Mouse (Mus musculus): ENCODE measurements around the gene Sf3b1. TPM values are rescaled to one million over a fixed set of nuclear protein-coding genes. Genes with fewer than 3 reads are reported as not detected.
"Not testable (repeated sequence)": the region's sequence is repeated elsewhere in the genome, so short reads cannot be mapped to it uniquely, and the experiment has no call there.

The Sf3b1 gene
- total and polyA plus RNA-seq, 3 experiments: 35.3 to 758 (median 578) TPM

DNA sequence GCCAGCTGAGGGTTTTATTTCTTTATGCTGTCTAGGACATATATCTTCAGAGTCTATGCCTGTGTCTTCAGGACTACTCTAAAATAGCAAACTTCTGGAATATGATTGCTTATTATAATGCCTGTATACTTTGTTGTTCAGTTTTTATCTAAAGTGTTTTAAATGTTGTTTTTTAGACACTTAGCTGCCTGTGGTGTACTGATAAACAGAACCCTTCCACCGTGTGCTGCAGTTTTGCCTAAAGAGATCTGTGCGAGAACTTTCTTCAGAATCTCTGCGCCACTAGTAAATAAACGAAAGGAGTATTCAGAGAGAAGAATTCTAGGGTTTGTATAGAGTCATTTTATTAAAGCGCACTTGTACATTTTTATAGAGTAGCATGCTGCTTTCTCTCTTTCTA lies 33.8 kb upstream of the Sf3b1 start:
- Histone ChIP-seq H3K4me3 (ENCODE audit: low read depth, low read length) (no peak overlapping the region), H3K36me3 (replicated peaks) (peaks cover 64% of the 10 kb centered on the region), H3K9me3 (replicated peaks) (no peaks in the 10 kb centered on the region), H3K27me3 (ENCODE audit: insufficient read depth, low read length) (no peaks in the 10 kb centered on the region), H3K4me1 (ENCODE audit: insufficient read depth, low read depth, low read length) (peaks cover 55% of the 10 kb centered on the region)
- TF ChIP-seq TAL1 (conservative IDR thresholded peaks at IDR 0.05; ENCODE audit: low read depth, low read length) (no peak), CTCF (IDR thresholded peaks at IDR 0.05; ENCODE audit: low read depth, low read length) (no peak), GATA2 (IDR thresholded peaks at IDR 0.05; ENCODE audit: borderline replicate concordance, low read depth, low read length) (no peak), POLR2AphosphoS5 (IDR thresholded peaks at IDR 0.05; ENCODE audit: insufficient replicate concordance, low read depth, low read length) (no peak), GATA1 (IDR thresholded peaks at IDR 0.05; ENCODE audit: borderline replicate concordance, low read length) (no peak)
- DNase-seq (ENCODE audit: low spot score): no peak
- no peak for ATAC-seq (ENCODE audit: extremely low read depth, insufficient number of reproducible peaks, low FRiP score, poor library complexity, severe bottlenecking)

DNA sequence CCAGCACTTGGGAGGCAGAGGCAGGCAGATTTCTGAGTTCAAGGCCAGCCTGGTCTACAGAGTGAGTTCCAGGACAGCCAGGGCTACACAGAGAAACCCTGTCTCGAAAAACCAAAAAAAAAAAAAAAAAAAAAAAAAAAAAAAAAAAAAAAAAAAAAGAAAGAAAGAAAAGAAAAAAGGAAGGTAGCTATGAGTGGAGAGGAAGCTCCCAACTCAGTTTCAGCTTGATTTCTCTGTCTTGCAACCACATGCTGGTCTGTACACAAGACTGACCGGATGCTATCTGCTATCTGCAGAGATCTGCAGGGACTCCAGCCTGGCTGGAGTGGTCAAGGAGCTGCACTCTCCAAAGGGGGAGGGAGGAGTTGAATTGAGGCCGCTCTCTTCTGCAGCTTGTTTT lies 31.1 kb upstream of the Sf3b1 start:
- DNase-seq (ENCODE audit: low spot score); H3K27me3 ChIP-seq (ENCODE audit: insufficient read depth, low read length); H3K9me3 ChIP-seq (replicated peaks); H3K4me3 ChIP-seq (ENCODE audit: low read depth, low read length); ATAC-seq (ENCODE audit: extremely low read depth, insufficient number of reproducible peaks, low FRiP score, poor library complexity, severe bottlenecking): not testable (repeated sequence)
- H3K36me3 ChIP-seq (replicated peaks): peaks cover 55% of the 10 kb centered on the region
- peaks cover 61% of the 10 kb centered on the region for H3K4me1 ChIP-seq (ENCODE audit: insufficient read depth, low read depth, low read length)

DNA sequence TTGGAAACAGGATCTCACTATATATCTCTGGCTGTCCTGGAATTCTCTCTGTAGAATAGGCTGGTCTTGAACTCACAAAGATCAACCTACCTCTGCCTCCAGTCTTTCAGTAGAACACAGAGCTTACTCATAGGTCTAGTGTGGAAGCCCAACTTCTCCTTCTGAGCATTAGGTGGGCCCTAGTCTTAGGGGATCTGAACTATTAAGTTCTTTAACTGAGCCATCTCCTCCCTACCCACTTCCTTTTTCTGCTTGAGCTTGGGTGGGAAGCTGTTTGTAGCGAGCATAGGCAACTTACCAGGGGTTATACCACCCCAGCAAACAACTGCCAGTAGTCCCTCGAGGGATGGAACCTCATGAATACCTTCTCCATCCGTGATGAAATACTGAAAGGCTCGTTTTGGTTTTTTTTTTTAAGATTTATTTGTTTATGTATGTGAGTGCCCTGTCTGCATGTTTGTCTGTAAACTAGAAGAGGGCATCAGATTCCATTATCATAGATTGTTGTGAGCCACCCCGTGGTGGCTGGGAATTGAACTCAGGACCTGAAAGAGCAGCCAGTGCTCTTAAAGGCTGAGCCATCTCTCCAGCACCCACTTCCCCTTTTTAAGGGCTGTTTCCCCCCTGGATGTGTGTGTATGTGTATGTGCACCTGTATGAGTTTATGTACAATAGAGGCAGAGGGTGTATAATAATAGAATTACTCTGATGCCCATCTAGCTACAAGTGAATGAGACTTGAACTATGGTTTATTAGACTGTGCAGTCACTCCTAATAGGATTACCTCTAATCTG lies 28.2 kb upstream of the Sf3b1 start:
- ATAC-seq (ENCODE audit: extremely low read depth, insufficient number of reproducible peaks, low FRiP score, poor library complexity, severe bottlenecking): no peak
- no peak for TF ChIP-seq GATA2 (IDR thresholded peaks at IDR 0.05; ENCODE audit: borderline replicate concordance, low read depth, low read length)
- no peak for TF ChIP-seq POLR2AphosphoS5 (IDR thresholded peaks at IDR 0.05; ENCODE audit: insufficient replicate concordance, low read depth, low read length)
- no peak for TF ChIP-seq GATA1 (IDR thresholded peaks at IDR 0.05; ENCODE audit: borderline replicate concordance, low read length)
- TF ChIP-seq CTCF (IDR thresholded peaks at IDR 0.05; ENCODE audit: low read depth, low read length): no peak
- no peak for TF ChIP-seq TAL1 (conservative IDR thresholded peaks at IDR 0.05; ENCODE audit: low read depth, low read length)
- H3K36me3 ChIP-seq (replicated peaks): peaks cover 40% of the 10 kb centered on the region

DNA sequence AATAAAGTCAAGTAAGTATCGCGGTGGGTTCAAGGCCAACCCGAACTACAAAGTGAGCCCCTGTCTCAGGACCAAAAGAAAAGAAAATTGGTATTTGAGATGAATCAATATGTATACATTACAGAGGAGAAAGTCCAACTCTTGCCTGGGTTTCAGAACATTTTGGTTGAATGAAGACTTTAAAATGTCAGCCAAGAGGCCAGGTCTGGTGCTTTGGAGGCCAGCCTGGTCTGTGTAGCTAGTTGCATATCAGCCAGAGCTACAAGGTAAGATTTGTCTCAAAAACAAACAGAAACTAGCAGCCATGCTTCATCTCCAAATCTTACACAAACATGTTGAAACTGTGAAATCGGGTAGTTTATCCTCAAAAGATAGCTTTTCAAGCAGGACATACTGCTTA lies 26.3 kb upstream of the Sf3b1 start:
- ATAC-seq (ENCODE audit: extremely low read depth, insufficient number of reproducible peaks, low FRiP score, poor library complexity, severe bottlenecking): no peak
- no peak for DNase-seq (ENCODE audit: low spot score)
- TF ChIP-seq GATA1 (IDR thresholded peaks at IDR 0.05; ENCODE audit: borderline replicate concordance, low read length) (no peak), POLR2AphosphoS5 (IDR thresholded peaks at IDR 0.05; ENCODE audit: insufficient replicate concordance, low read depth, low read length) (no peak), TAL1 (conservative IDR thresholded peaks at IDR 0.05; ENCODE audit: low read depth, low read length) (no peak), GATA2 (IDR thresholded peaks at IDR 0.05; ENCODE audit: borderline replicate concordance, low read depth, low read length) (no peak), CTCF (IDR thresholded peaks at IDR 0.05; ENCODE audit: low read depth, low read length) (no peak)
- Histone ChIP-seq H3K9me3 (replicated peaks) (peaks cover 5% of the 10 kb centered on the region; the same call in 1 of the 2 replicates), H3K36me3 (replicated peaks) (peaks cover 26% of the 10 kb centered on the region), H3K4me3 (ENCODE audit: low read depth, low read length) (peak overlapping the region; percentile 81), H3K27me3 (ENCODE audit: insufficient read depth, low read length) (no peaks in the 10 kb centered on the region), H3K4me1 (ENCODE audit: insufficient read depth, low read depth, low read length) (peaks cover 45% of the 10 kb centered on the region)

More for the DNA sequence above, 28.2 kb upstream of the Sf3b1 start:
- DNase-seq (ENCODE audit: low spot score): peak; percentile 21
- Histone ChIP-seq H3K4me3 (ENCODE audit: low read depth, low read length) (no peak overlapping the region), H3K27me3 (ENCODE audit: insufficient read depth, low read length) (no peaks in the 10 kb centered on the region), H3K9me3 (replicated peaks) (no peaks in the 10 kb centered on the region), H3K4me1 (ENCODE audit: insufficient read depth, low read depth, low read length) (peaks cover 57% of the 10 kb centered on the region)

GRCm38 (mm10) chr1:55053005-55053404 lies 25.7 kb upstream of the Sf3b1 start:
- DNase-seq (ENCODE audit: low spot score) (peak; percentile 64), ATAC-seq (ENCODE audit: extremely low read depth, insufficient number of reproducible peaks, low FRiP score, poor library complexity, severe bottlenecking) (no peak; the same call in 1 of the 2 replicates)

DNA sequence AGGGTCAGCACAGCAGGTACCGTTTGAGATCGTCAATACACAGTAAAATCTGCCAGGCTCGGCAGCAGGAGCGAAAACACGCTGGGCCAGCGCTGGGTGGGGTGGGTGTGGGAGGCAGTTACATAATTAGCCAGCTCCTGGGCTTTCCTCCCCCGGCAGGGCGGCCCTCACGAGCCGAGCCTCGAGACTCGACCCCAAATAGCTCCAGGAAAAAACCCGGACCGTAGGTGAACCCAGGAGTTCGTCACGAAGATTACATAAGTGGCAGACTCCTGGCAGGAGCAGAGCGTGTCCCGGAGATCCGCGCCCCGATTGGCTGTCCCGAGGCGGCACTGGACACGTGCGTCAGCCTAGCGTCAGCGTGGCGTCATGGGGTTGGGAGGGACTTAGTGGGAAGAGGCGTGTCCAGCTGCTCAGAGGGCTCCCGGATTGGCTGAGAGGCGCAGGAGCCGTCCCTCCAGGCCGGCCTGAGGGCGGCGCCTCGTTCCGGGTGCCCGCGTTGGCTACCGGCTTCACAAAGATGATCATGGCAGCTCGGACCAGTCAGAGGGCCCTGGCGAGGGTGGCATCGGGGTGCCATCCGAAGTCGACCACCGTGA lies 25.2 kb upstream of the Sf3b1 start, which contains the start of gene Coq10b:
Coq10b (plus strand) TSS at position 416 of the 599 bp plus-strand sequence.
- peaks cover 40% of the 10 kb centered on the region for H3K4me1 ChIP-seq (ENCODE audit: insufficient read depth, low read depth, low read length)
- peaks cover 22% of the 10 kb centered on the region for H3K36me3 ChIP-seq (replicated peaks)
- H3K27me3 ChIP-seq (ENCODE audit: insufficient read depth, low read length): no peaks in the 10 kb centered on the region
- peak within 1 kb of the TSS; percentile 81 for H3K4me3 ChIP-seq (ENCODE audit: low read depth, low read length)
- ATAC-seq (ENCODE audit: extremely low read depth, insufficient number of reproducible peaks, low FRiP score, poor library complexity, severe bottlenecking) (peak; percentile 100), DNase-seq (ENCODE audit: low spot score) (peak; percentile 100)
- TF ChIP-seq POLR2AphosphoS5 (IDR thresholded peaks at IDR 0.05; ENCODE audit: insufficient replicate concordance, low read depth, low read length) (no peak), CTCF (IDR thresholded peaks at IDR 0.05; ENCODE audit: low read depth, low read length) (no peak), TAL1 (conservative IDR thresholded peaks at IDR 0.05; ENCODE audit: low read depth, low read length) (no peak), GATA1 (IDR thresholded peaks at IDR 0.05; ENCODE audit: borderline replicate concordance, low read length) (no peak), GATA2 (IDR thresholded peaks at IDR 0.05; ENCODE audit: borderline replicate concordance, low read depth, low read length) (no peak)
- peaks cover 5% of the 10 kb centered on the region; the same call in 1 of the 2 replicates for H3K9me3 ChIP-seq (replicated peaks)

More at GRCm38 (mm10) chr1:55053005-55053404, 25.7 kb upstream of the Sf3b1 start:
- Histone ChIP-seq H3K4me3 (ENCODE audit: low read depth, low read length) (peak overlapping the region; percentile 81), H3K27me3 (ENCODE audit: insufficient read depth, low read length) (no peaks in the 10 kb centered on the region), H3K4me1 (ENCODE audit: insufficient read depth, low read depth, low read length) (peaks cover 41% of the 10 kb centered on the region), H3K9me3 (replicated peaks) (peaks cover 5% of the 10 kb centered on the region; the same call in 1 of the 2 replicates), H3K36me3 (replicated peaks) (peaks cover 23% of the 10 kb centered on the region)
- TF ChIP-seq TAL1 (conservative IDR thresholded peaks at IDR 0.05; ENCODE audit: low read depth, low read length): no peak
- no peak for TF ChIP-seq CTCF (IDR thresholded peaks at IDR 0.05; ENCODE audit: low read depth, low read length)
- TF ChIP-seq POLR2AphosphoS5 (IDR thresholded peaks at IDR 0.05; ENCODE audit: insufficient replicate concordance, low read depth, low read length): no peak
- TF ChIP-seq GATA2 (IDR thresholded peaks at IDR 0.05; ENCODE audit: borderline replicate concordance, low read depth, low read length): no peak
- TF ChIP-seq GATA1 (IDR thresholded peaks at IDR 0.05; ENCODE audit: borderline replicate concordance, low read length): no peak

Data from G1E (cell line).